Mouse (Mus musculus) limb, embryonic 14.5 days (tissue): Measurements from ENCODE around the gene Asb8. TPM values are rescaled to one million over a fixed set of nuclear protein-coding genes. Genes with fewer than 3 reads are reported as not detected.

Source experiments
- ATAC-seq: fragments of 200-750 bp; cut with Nextera tagmentation; 2 replicates; pipeline ENCODE4 v1.8.0; 2017; ENCODE audit warnings: low read depth, moderate number of reproducible peaks, moderate TSS enrichment; ENCODE audit not compliant: low FRiP score
- DNase-seq: peaks from one replicate; pipeline ENCODE4 v3.0.0-alpha.2; 2015; ENCODE audit warnings: low spot score
- H3K27ac ChIP-seq: fragments of 300-500 bp; sonication (generic); replicated peaks from 2 replicates; pipeline ENCODE4 v1.5.1; 2014; ENCODE audit warnings: low read depth, mild to moderate bottlenecking, low read length, moderate library complexity, mixed read lengths
- H3K27me3 ChIP-seq: fragments of 300-500 bp; sonication (generic); 2 replicates; pipeline ENCODE4 v1.6.1; 2014; ENCODE audit warnings: low read length, mixed read lengths; ENCODE audit not compliant: control insufficient read depth, insufficient read depth
- H3K36me3 ChIP-seq: fragments of 300-500 bp; sonication (generic); 2 replicates; pipeline ENCODE4 v1.6.1; 2014; ENCODE audit warnings: mild to moderate bottlenecking, low read length, moderate library complexity, mixed read lengths; ENCODE audit not compliant: control insufficient read depth, insufficient read depth
- H3K4me1 ChIP-seq: fragments of 300-500 bp; sonication (generic); 2 replicates; pipeline ENCODE4 v1.6.1; 2014; ENCODE audit warnings: antibody characterized with exemption, low read length, mixed read lengths; ENCODE audit not compliant: control insufficient read depth, insufficient read depth
- H3K4me2 ChIP-seq: fragments of 300-500 bp; sonication (generic); replicated peaks from 2 replicates; pipeline ENCODE4 v1.6.1; 2014; ENCODE audit warnings: low read depth, mild to moderate bottlenecking, low read length, moderate library complexity; ENCODE audit not compliant: severe bottlenecking
- H3K4me3 ChIP-seq: fragments of 300-500 bp; sonication (generic); replicated peaks from 2 replicates; pipeline ENCODE4 v1.5.1; 2014; ENCODE audit warnings: low read length
- H3K9ac ChIP-seq: fragments of 300-500 bp; sonication (generic); 2 replicates; pipeline ENCODE4 v1.6.1; 2014; ENCODE audit warnings: mild to moderate bottlenecking, low read depth, low read length, moderate library complexity; ENCODE audit not compliant: severe bottlenecking
- H3K9me3 ChIP-seq: fragments of 300-500 bp; sonication (generic); 2 replicates; pipeline ENCODE4 v1.6.1; 2016; ENCODE audit warnings: low read length; ENCODE audit not compliant: control insufficient read depth
- POLR2A ChIP-seq: fragments of 200-500 bp; IDR thresholded peaks from 2 replicates; pipeline ENCODE4 v1.8.0; 2012; ENCODE audit warnings: inconsistent platforms, mild to moderate bottlenecking, moderate library complexity, borderline replicate concordance; ENCODE audit not compliant: insufficient read depth, insufficient read length; ENCODE audit errors: extremely low read depth
- WGBS: fragments of 180-500 bp; shearing (Covaris S2); extraction: QIAGEN DNeasy Blood & Tissue Kit; methylation state at CpG from one replicate; pipeline ENCODE4 v1.1.7; 2014; 5-methylcytosine and 5-hydroxymethylcytosine counted together
- polyA plus RNA-seq, 2 experiments: library from polyadenylated mRNA; depleted of rRNA in 1 of 2; stranded (reverse) in 1 of 2; unstranded in 1 of 2; fragments of >200 nt; fragmentation: Nextera tagmentation in 1 of 2; extraction: Ambion mirVana in 1 of 2; gene quantifications; 2 replicates each; pipeline versions ENCODE4 v1.2.1 to v1.2.3; 2012 to 2014

Asb8 gene
- polyA plus RNA-seq, 2 experiments: 42.4 to 55.7 TPM

DNA sequence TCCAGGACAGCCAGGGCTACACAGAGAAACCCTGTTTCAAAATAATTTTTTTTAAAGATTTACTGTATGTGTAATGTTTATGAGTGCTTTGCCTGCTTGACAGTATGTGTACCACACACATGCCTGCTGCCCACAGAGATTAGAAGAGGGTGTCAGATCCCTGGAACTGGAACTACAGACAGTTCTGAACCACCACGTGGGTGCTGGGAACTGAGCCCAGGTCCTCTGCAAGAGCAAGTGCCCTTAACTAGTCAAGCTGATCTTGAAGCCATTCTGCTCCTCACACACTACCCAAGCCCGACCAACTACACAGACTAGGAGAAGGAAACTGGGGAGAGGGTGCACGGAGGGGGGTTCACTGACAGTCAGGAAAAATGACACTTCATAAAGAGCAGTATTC is 32.0 kb downstream of the Asb8 start:
- Histone ChIP-seq H3K9ac (no peak overlapping the region), H3K4me3 (no peak overlapping the region), H3K9me3 (no peaks in the 10 kb centered on the region), H3K36me3 (peaks cover 92% of the 10 kb centered on the region), H3K4me1 (no peaks in the 10 kb centered on the region), H3K27ac (no peak overlapping the region), H3K4me2 (no peak overlapping the region), H3K27me3 (no peaks in the 10 kb centered on the region)
- ATAC-seq (no peak), DNase-seq (no peak)
- TF ChIP-seq POLR2A: no peak
- 88% methylated on average over 3 of the region's 3 CpGs for WGBS

DNA sequence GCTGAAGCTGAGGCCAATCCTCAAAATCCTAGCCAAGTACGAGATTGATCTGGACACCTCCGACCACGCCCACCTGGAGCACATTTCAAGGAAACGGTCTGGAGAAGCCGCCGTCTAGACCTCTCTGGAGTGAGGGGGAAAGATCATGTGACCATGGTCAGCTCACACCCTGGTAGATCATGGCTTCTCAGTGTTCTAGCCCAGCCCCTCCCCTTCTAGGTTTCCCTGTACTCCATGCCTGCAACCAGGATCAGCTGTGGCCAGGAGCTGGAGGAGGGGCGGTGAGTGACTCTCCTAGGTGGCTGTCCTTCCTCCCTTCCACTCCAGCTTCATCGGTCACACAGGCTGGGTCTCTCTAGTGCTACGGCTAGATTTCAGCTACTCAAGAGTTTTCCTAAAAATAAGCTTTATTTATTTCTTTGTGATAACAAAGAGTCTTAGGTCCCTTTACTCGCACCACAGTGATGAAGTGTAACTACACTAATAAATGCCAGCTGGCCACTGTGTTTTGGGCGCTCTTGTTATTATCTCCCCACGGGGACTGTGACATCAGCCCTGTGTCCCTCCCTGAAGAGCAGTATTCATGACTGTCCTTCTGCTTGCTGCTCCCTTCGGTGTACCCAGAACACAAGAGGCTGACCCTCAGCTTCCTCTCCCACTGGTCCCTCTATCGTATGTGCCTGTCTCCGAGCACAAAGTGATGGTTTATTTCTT is 33.3 kb downstream of the Asb8 start:
- no peaks in the 10 kb centered on the region for H3K27me3 ChIP-seq
- peaks cover 97% of the 10 kb centered on the region for H3K36me3 ChIP-seq

DNA sequence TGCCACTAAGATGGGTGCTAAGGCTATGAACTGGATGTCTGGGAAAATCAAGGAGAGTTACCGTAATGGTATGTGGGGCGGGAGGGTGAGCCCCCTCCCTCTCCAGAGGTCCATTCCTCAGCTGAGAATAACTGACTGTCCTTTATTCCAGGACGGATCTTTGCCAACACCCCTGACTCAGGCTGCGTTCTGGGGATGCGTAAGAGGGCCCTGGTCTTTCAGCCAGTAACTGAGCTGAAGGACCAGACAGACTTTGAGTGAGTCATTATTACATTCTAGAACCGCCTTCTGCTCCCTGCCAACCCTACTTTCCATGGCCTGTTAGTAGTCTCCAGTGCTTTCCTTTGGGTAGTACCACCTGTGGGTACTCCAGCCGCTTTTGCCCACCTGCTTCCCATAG is 34.0 kb downstream of the Asb8 start:
- ATAC-seq: no peak
- TF ChIP-seq POLR2A: no peak
- Histone ChIP-seq H3K36me3 (peaks cover 96% of the 10 kb centered on the region), H3K9me3 (no peaks in the 10 kb centered on the region), H3K9ac (no peak overlapping the region), H3K4me3 (no peak overlapping the region), H3K27me3 (no peaks in the 10 kb centered on the region), H3K4me2 (no peak overlapping the region), H3K27ac (no peak overlapping the region), H3K4me1 (no peaks in the 10 kb centered on the region)
- WGBS: 93% methylated on average over 7 of the region's 7 CpGs
- DNase-seq: no peak

More for the DNA sequence above, 33.3 kb downstream of the Asb8 start:
- WGBS: 85% methylated on average over 15 of the region's 15 CpGs
- DNase-seq (no peak), ATAC-seq (no peak)
- Histone ChIP-seq H3K4me1 (no peaks in the 10 kb centered on the region), H3K4me3 (no peak overlapping the region), H3K4me2 (no peak overlapping the region), H3K27ac (no peak overlapping the region), H3K9me3 (no peaks in the 10 kb centered on the region), H3K9ac (no peak overlapping the region)
- no peak for TF ChIP-seq POLR2A

DNA sequence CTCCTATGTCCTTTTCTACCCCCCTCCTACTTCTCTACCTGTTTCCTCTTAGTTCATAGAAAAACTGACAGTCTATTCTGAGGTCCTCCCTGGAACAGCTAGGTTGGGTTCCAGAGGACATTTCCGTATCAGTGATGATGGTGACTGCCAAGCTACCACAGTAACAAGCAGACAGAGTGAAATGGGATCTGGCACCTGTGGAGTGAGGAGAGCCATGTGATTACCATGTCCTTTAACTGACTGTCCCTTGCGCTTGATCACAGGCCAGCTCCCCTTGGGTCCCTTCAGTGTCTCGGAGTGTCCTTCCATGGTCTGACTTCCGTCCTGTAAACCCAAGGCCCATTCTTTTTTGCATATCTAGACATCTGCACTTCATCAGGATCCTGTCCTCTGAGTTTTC is 34.4 kb downstream of the Asb8 start:
- H3K4me3 ChIP-seq: no peak overlapping the region
- no peaks in the 10 kb centered on the region for H3K9me3 ChIP-seq
- no peaks in the 10 kb centered on the region for H3K27me3 ChIP-seq
- DNase-seq (no peak), ATAC-seq (no peak)
- H3K36me3 ChIP-seq: peaks cover 96% of the 10 kb centered on the region
- 90% methylated on average over 4 of the region's 4 CpGs for WGBS
- H3K4me1 ChIP-seq: no peaks in the 10 kb centered on the region
- no peak overlapping the region for H3K27ac ChIP-seq
- no peak overlapping the region for H3K4me2 ChIP-seq
- TF ChIP-seq POLR2A: no peak
- H3K9ac ChIP-seq: no peak overlapping the region

DNA sequence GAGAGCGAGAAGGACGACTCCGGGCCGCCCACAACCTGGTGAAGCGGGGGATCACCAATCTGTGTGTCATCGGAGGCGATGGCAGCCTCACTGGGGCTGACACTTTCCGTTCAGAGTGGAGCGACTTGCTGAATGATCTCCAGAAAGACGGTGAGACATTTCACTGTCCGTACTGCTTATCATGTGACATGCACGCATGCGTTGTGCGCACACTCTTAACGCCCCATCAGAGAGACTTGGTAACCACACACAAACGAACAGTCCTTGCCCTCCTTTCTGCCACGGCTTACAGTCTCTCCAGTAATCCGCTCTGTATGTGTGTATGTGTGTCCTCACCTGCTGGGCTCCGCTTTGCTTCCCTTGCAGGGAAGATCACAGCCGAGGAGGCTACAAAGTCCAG is 44.6 kb downstream of the Asb8 start:
- H3K9ac ChIP-seq: no peak overlapping the region
- H3K9me3 ChIP-seq: no peaks in the 10 kb centered on the region
- H3K4me1 ChIP-seq: no peaks in the 10 kb centered on the region
- no peak overlapping the region for H3K4me2 ChIP-seq
- WGBS: 93% methylated on average over 20 of the region's 20 CpGs
- peaks cover 95% of the 10 kb centered on the region for H3K36me3 ChIP-seq
- H3K27ac ChIP-seq: no peak overlapping the region
- H3K27me3 ChIP-seq: no peaks in the 10 kb centered on the region
- ATAC-seq (no peak), DNase-seq (no peak)
- TF ChIP-seq POLR2A: no peak
- H3K4me3 ChIP-seq: no peak overlapping the region
